8 mouse cellular contexts compared by ENCODE assay signal in the genomic region with DNA sequence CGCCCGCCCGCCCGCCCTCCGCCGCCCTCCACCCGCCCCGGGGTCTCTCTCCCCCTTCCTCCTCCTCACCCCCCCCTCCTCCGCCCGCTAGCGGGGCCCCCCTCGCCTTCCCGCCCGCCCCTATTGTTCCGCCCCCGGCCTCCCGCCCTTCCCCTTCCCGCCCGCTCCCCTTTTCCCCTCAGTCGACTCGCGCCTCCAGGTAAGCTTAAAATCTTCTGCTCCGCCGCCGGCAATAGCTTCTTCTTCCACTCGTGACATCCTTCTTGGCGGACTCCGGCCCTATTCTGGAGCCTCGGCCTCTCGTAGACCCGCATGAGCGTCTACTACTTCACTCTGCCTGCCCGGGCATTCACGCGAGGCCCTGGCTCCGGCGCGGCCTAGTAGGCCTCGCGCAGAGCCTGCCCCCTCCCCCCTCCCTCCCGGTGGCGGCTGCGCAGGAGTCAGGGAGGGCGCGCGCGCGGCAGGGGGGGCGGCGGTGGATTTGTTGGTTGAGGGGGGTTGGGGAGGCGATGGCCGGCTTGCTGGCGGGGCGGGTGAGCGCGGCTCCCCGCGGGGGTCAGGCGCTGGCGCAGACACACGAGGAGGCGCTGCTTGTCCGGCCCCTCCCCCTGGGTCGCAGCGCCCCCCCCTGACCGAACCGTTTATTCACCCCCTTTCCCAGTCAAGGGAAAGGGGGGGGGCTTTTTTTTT. TPM values are rescaled to one million over a fixed set of nuclear protein-coding genes. Genes with fewer than 3 reads are reported as not detected.
DNase-seq lines count a peak whose midpoint lies in the region; ATAC-seq and TF ChIP-seq lines count a peak whose summit lies in the region.

No protein-coding gene starts in this region.

- TF ChIP-seq POLR2A in kidney, adult 2 months (IDR thresholded peaks at IDR 0.05; ENCODE audit: low read depth, low read length) = no peak

- ATAC-seq in embryonic facial prominence, embryonic 11.5 days (replicated peaks; ENCODE audit: insufficient number of reproducible peaks, low FRiP score, low TSS enrichment, low read depth) = peak; percentile 53
- ATAC-seq in limb, embryonic 11.5 days (ENCODE audit: insufficient number of reproducible peaks, low FRiP score, low TSS enrichment, low read depth) = peak; percentile 40
- peak; percentile 64 for ATAC-seq in midbrain, embryonic 12.5 days (ENCODE audit: low FRiP score, low read depth)

- DNase-seq in adrenal gland, postnatal 14 days = peak; percentile 93
- peak; percentile 82 for DNase-seq in embryonic facial prominence, embryonic 11.5 days (ENCODE audit: low spot score)
- peak; percentile 79 to 90 for DNase-seq in heart, adult 18-20 months
- DNase-seq in kidney, adult 2 months = peak; percentile 88
- DNase-seq in limb, embryonic 11.5 days (ENCODE audit: low spot score) = peak; percentile 87
- peak; percentile 76 for DNase-seq in skeletal muscle tissue, adult 2 months (ENCODE audit: low read depth, low spot score)
- peak; percentile 90 for DNase-seq in yolk sac, embryonic 10.5 days (ENCODE audit: low spot score)

- no peaks in the 10 kb centered on the region for H3K36me3 ChIP-seq in embryonic facial prominence, embryonic 11.5 days (replicated peaks; ENCODE audit: control insufficient read depth, insufficient read depth, low read depth, low read length)
- peaks cover under 1% of the 10 kb centered on the region for H3K36me3 ChIP-seq in kidney, adult 2 months (ENCODE audit: control insufficient read depth, insufficient read depth, low read length)
- peaks cover 8% of the 10 kb centered on the region for H3K36me3 ChIP-seq in limb, embryonic 11.5 days (ENCODE audit: control insufficient read depth, insufficient read depth, low read length)
- peaks cover 24% of the 10 kb centered on the region for H3K36me3 ChIP-seq in midbrain, embryonic 12.5 days

- H3K4me3 ChIP-seq in embryonic facial prominence, embryonic 11.5 days (ENCODE audit: low read depth, low read length) = peak overlapping the region; percentile 82
- peak overlapping the region; percentile 100 for H3K4me3 ChIP-seq in kidney, adult 2 months (ENCODE audit: insufficient read depth, low read depth, low read length)
- H3K4me3 ChIP-seq in limb, embryonic 11.5 days (ENCODE audit: low read depth, low read length) = peak overlapping the region; percentile 70
- H3K4me3 ChIP-seq in midbrain, embryonic 12.5 days = peak overlapping the region; percentile 74

- no peaks in the 10 kb centered on the region for H3K4me1 ChIP-seq in embryonic facial prominence, embryonic 11.5 days (ENCODE audit: control insufficient read depth, insufficient read depth, low read length)
- H3K4me1 ChIP-seq in kidney, adult 2 months (ENCODE audit: control insufficient read depth, insufficient read depth, low read length) = peaks cover 5% of the 10 kb centered on the region; the same call in 1 of the 2 replicates
- H3K4me1 ChIP-seq in limb, embryonic 11.5 days (ENCODE audit: control insufficient read depth, insufficient read depth, low read length) = 0 out of 2 replicates have a peak, but pooled peaks cover 3% of the 10 kb centered on the region
- H3K4me1 ChIP-seq in midbrain, embryonic 12.5 days = peaks cover 16% of the 10 kb centered on the region

- H3K9me3 ChIP-seq in embryonic facial prominence, embryonic 11.5 days (replicated peaks; ENCODE audit: control insufficient read depth, low read length) = no peaks in the 10 kb centered on the region
- H3K9me3 ChIP-seq in limb, embryonic 11.5 days (ENCODE audit: control insufficient read depth, low read length) = no peaks in the 10 kb centered on the region
- 0 out of 2 replicates have a peak, but pooled peaks cover 3% of the 10 kb centered on the region for H3K9me3 ChIP-seq in midbrain, embryonic 12.5 days

- H3K9ac ChIP-seq in embryonic facial prominence, embryonic 11.5 days (replicated peaks; ENCODE audit: low read length) = peak overlapping the region; percentile 98
- H3K9ac ChIP-seq in limb, embryonic 11.5 days (ENCODE audit: low read length) = peak overlapping the region; percentile 86
- peak overlapping the region; percentile 94 for H3K9ac ChIP-seq in midbrain, embryonic 12.5 days (replicated peaks)

- peak overlapping the region; percentile 51 for H3K4me2 ChIP-seq in embryonic facial prominence, embryonic 11.5 days (ENCODE audit: low read depth, low read length)
- peak overlapping the region; percentile 56 for H3K4me2 ChIP-seq in limb, embryonic 11.5 days (ENCODE audit: low read depth, severe bottlenecking)
- H3K4me2 ChIP-seq in midbrain, embryonic 12.5 days (replicated peaks) = peak overlapping the region; percentile 62

- WGBS in embryonic facial prominence, embryonic 11.5 days = under 1% methylated on average over 28 of the region's 67 CpGs
- WGBS in kidney, adult 2 months = under 1% methylated on average over 49 of the region's 67 CpGs
- 1% methylated on average over 30 of the region's 67 CpGs for WGBS in limb, embryonic 11.5 days
- under 1% methylated on average over 43 of the region's 67 CpGs for WGBS in midbrain, embryonic 12.5 days

- H3K27ac ChIP-seq in embryonic facial prominence, embryonic 11.5 days (replicated peaks; ENCODE audit: low read depth, low read length) = peak overlapping the region; percentile 97
- peak overlapping the region; percentile 100 for H3K27ac ChIP-seq in kidney, adult 2 months (ENCODE audit: insufficient read depth, low read depth, low read length)
- peak overlapping the region; percentile 90 for H3K27ac ChIP-seq in limb, embryonic 11.5 days (replicated peaks; ENCODE audit: low read depth, low read length)
- peak overlapping the region; percentile 96 for H3K27ac ChIP-seq in midbrain, embryonic 12.5 days (replicated peaks)

- no peak for TF ChIP-seq CTCF in kidney, adult 2 months (conservative IDR thresholded peaks at IDR 0.05; ENCODE audit: insufficient read depth, insufficient read length, low read depth, low read length)

- H3K27me3 ChIP-seq in embryonic facial prominence, embryonic 11.5 days (ENCODE audit: control insufficient read depth, insufficient read depth, low read length) = no peaks in the 10 kb centered on the region
- H3K27me3 ChIP-seq in kidney, adult 2 months (replicated peaks; ENCODE audit: control insufficient read depth, insufficient read depth, low read length) = no peaks in the 10 kb centered on the region
- H3K27me3 ChIP-seq in limb, embryonic 11.5 days (ENCODE audit: control insufficient read depth, insufficient read depth, low read length) = no peaks in the 10 kb centered on the region
- H3K27me3 ChIP-seq in midbrain, embryonic 12.5 days = no peaks in the 10 kb centered on the region

RNA-seq across cellular contexts. Expression of a gene that starts 0.4 kb away (rescaled TPM):
- total RNA-seq in adrenal gland, postnatal 14 days (2021) = 726 and 812 TPM in 2 replicates
- polyA plus RNA-seq in embryonic facial prominence, embryonic 11.5 days (2014; fragmentation: Nextera tagmentation; extraction: Ambion mirVana) = 288 and 290 TPM in 2 replicates
- total RNA-seq in heart, adult 18-20 months (2021) = 100 to 1,000 TPM; 418 to 491 TPM
- polyA plus RNA-seq in kidney, adult 2 months (2012; rRNA removed) = 572 and 616 TPM in 2 replicates
- 284 and 287 TPM in 2 replicates for polyA plus RNA-seq in limb, embryonic 11.5 days (2014; fragmentation: Nextera tagmentation; extraction: Ambion mirVana)
- 168 and 186 TPM in 2 replicates for polyA plus RNA-seq in midbrain, embryonic 12.5 days (2016; fragmentation: Nextera tagmentation; extraction: Ambion mirVana)

RNA-seq across cellular contexts. Expression of a gene that starts 11.9 kb away (rescaled TPM):
- 75.6 and 89.5 TPM in 2 replicates for total RNA-seq in adrenal gland, postnatal 14 days (2021)
- polyA plus RNA-seq in embryonic facial prominence, embryonic 11.5 days (2014; fragmentation: Nextera tagmentation; extraction: Ambion mirVana) = 75.0 and 76.5 TPM in 2 replicates
- total RNA-seq in heart, adult 18-20 months (2021) = 10 to 100 TPM; 20.3 to 24.4 TPM
- polyA plus RNA-seq in kidney, adult 2 months (2012; rRNA removed) = 181 and 204 TPM in 2 replicates
- polyA plus RNA-seq in limb, embryonic 11.5 days (2014; fragmentation: Nextera tagmentation; extraction: Ambion mirVana) = 79.5 and 80.9 TPM in 2 replicates
- polyA plus RNA-seq in midbrain, embryonic 12.5 days (2016; fragmentation: Nextera tagmentation; extraction: Ambion mirVana) = 84.9 and 97.9 TPM in 2 replicates

RNA-seq across cellular contexts. Expression of a gene that starts 25.6 kb away (rescaled TPM):
- total RNA-seq in adrenal gland, postnatal 14 days (2021) = 1.5 and 1.6 TPM in 2 replicates
- polyA plus RNA-seq in embryonic facial prominence, embryonic 11.5 days (2014; fragmentation: Nextera tagmentation; extraction: Ambion mirVana) = 0.24 TPM in 1 of 2 replicates, not detected in the other
- under 1 TPM; 0.39 to 0.97 TPM for total RNA-seq in heart, adult 18-20 months (2021)
- 0.67 and 1.4 TPM in 2 replicates for polyA plus RNA-seq in kidney, adult 2 months (2012; rRNA removed)
- not detected in 2 replicates for polyA plus RNA-seq in limb, embryonic 11.5 days (2014; fragmentation: Nextera tagmentation; extraction: Ambion mirVana)
- polyA plus RNA-seq in midbrain, embryonic 12.5 days (2016; fragmentation: Nextera tagmentation; extraction: Ambion mirVana) = 0.29 TPM in 1 of 2 replicates, not detected in the other

RNA-seq across cellular contexts. Expression of a gene that starts 32.8 kb away (rescaled TPM):
- not detected in 2 replicates for total RNA-seq in adrenal gland, postnatal 14 days (2021)
- polyA plus RNA-seq in embryonic facial prominence, embryonic 11.5 days (2014; fragmentation: Nextera tagmentation; extraction: Ambion mirVana) = 3.4 TPM in 1 of 2 replicates, not detected in the other
- not detected for total RNA-seq in heart, adult 18-20 months (2021)
- polyA plus RNA-seq in kidney, adult 2 months (2012; rRNA removed) = not detected in 2 replicates
- 6.1 TPM in 1 of 2 replicates, not detected in the other for polyA plus RNA-seq in limb, embryonic 11.5 days (2014; fragmentation: Nextera tagmentation; extraction: Ambion mirVana)
- polyA plus RNA-seq in midbrain, embryonic 12.5 days (2016; fragmentation: Nextera tagmentation; extraction: Ambion mirVana) = 4.6 and 9.6 TPM in 2 replicates

RNA-seq across cellular contexts. Expression of a gene that starts 46.1 kb away (rescaled TPM):
- 8.2 and 9.4 TPM in 2 replicates for total RNA-seq in adrenal gland, postnatal 14 days (2021)
- 13.4 and 15.4 TPM in 2 replicates for polyA plus RNA-seq in embryonic facial prominence, embryonic 11.5 days (2014; fragmentation: Nextera tagmentation; extraction: Ambion mirVana)
- total RNA-seq in heart, adult 18-20 months (2021) = 1 to 10 TPM; 1.8 to 2.3 TPM
- polyA plus RNA-seq in kidney, adult 2 months (2012; rRNA removed) = 7.7 and 9.0 TPM in 2 replicates
- polyA plus RNA-seq in limb, embryonic 11.5 days (2014; fragmentation: Nextera tagmentation; extraction: Ambion mirVana) = 14.3 and 18.2 TPM in 2 replicates
- polyA plus RNA-seq in midbrain, embryonic 12.5 days (2016; fragmentation: Nextera tagmentation; extraction: Ambion mirVana) = 46.1 and 50.6 TPM in 2 replicates

Comparison
In these comparisons a context has a peak if more than half of its experiments do, and no peak if none do; other contexts are left out.
1. Peak in every context shown above with its lines: DNase-seq, ATAC-seq, H3K4me3 ChIP-seq and H3K27ac ChIP-seq.